Mouse (Mus musculus) MEL (cell line): ENCODE data around the gene Sacs. TPM values are rescaled to one million over a fixed set of nuclear protein-coding genes. Genes with fewer than 3 reads are reported as not detected.

Experiments used
- DNase-seq: peaks from one replicate; pipeline ENCODE4 v3.0.0; 2011; ENCODE audit warnings: low read depth, low spot score
- H3K27ac ChIP-seq: 2 replicates; pipeline ENCODE4 v1.5.1; 2012; ENCODE audit warnings: low read depth, mild to moderate bottlenecking, control low read depth, low read length, moderate library complexity; ENCODE audit not compliant: control insufficient read depth
- H3K27me3 ChIP-seq, 2 experiments: fragments of 150-350 bp in 1 of 2; sonication (generic) in 1 of 2; 2 replicates each; pipeline ENCODE4 v1.6.1; 2012; ENCODE audit warnings: low read length in 2 of 2, mild to moderate bottlenecking in 2 of 2, improper control_type of control experiment in 1 of 2, moderate library complexity in 1 of 2; ENCODE audit not compliant: insufficient read depth in 2 of 2, control insufficient read depth in 1 of 2
- H3K36me3 ChIP-seq, 2 experiments: 2 replicates each; pipeline ENCODE4 v1.6.1; 2012 to 2014; ENCODE audit warnings: low read length in 2 of 2, improper control_type of control experiment in 1 of 2, inconsistent platforms in 1 of 2, mild to moderate bottlenecking in 1 of 2; ENCODE audit not compliant: insufficient read depth in 2 of 2, control insufficient read depth in 1 of 2
- H3K4me1 ChIP-seq, 2 experiments: fragments of 150-350 bp in 1 of 2; sonication (generic) in 1 of 2; 2 replicates each; pipeline ENCODE4 v1.6.1; 2012; ENCODE audit warnings: low read length in 2 of 2, improper control_type of control experiment in 1 of 2, mild to moderate bottlenecking in 1 of 2; ENCODE audit not compliant: insufficient read depth in 2 of 2, control insufficient read depth in 1 of 2
- H3K4me3 ChIP-seq, 2 experiments: fragments of 150-350 bp in 1 of 2; sonication (generic) in 1 of 2; 2 replicates each; pipeline ENCODE4 v1.5.1; 2012; ENCODE audit warnings: low read depth in 2 of 2, low read length in 2 of 2, mild to moderate bottlenecking in 2 of 2, moderate library complexity in 2 of 2, control low read depth in 1 of 2, improper control_type of control experiment in 1 of 2; ENCODE audit not compliant: control insufficient read depth in 1 of 2, insufficient read depth in 1 of 2
- H3K79me2 ChIP-seq: 2 replicates; pipeline ENCODE4 v1.6.1; 2012; ENCODE audit warnings: mild to moderate bottlenecking, low read length, moderate library complexity; ENCODE audit not compliant: control insufficient read depth, poor library complexity, insufficient read depth
- H3K9ac ChIP-seq: 2 replicates; pipeline ENCODE4 v1.6.1; 2012; ENCODE audit warnings: low read depth, mild to moderate bottlenecking, control low read depth, low read length, moderate library complexity; ENCODE audit not compliant: control insufficient read depth, poor library complexity, severe bottlenecking
- H3K9me3 ChIP-seq: fragments of 150-350 bp; sonication (generic); replicated peaks from 2 replicates; pipeline ENCODE4 v1.6.1; 2012; ENCODE audit warnings: mild to moderate bottlenecking, low read length, improper control_type of control experiment, moderate library complexity; ENCODE audit not compliant: insufficient read depth
- BHLHE40 ChIP-seq: IDR thresholded peaks from 2 replicates; pipeline ENCODE4 v1.6.1; 2012; ENCODE audit warnings: low read depth, mild to moderate bottlenecking, inconsistent platforms, low read length, improper control_type of control experiment, borderline replicate concordance
- CTCF ChIP-seq, 3 experiments: IDR thresholded peaks in 2 of 3; conservative IDR thresholded peaks in 1 of 3; 2 replicates each; pipeline ENCODE4 v1.5.1; 2011 to 2012; ENCODE audit warnings: low read length in 3 of 3, low read depth in 2 of 3, mild to moderate bottlenecking in 2 of 3, improper control_type of control experiment in 1 of 3, inconsistent platforms in 1 of 3, mixed read lengths in 1 of 3, moderate library complexity in 1 of 3; ENCODE audit not compliant: control insufficient read depth in 1 of 3, insufficient read depth in 1 of 3, poor library complexity in 1 of 3, severe bottlenecking in 1 of 3
- ELF1 ChIP-seq: IDR thresholded peaks from 2 replicates; pipeline ENCODE4 v1.6.1; 2014; ENCODE audit warnings: low read depth, mild to moderate bottlenecking, inconsistent platforms, low read length, improper control_type of control experiment, moderate library complexity
- EP300 ChIP-seq, 2 experiments: IDR thresholded peaks; 2 replicates each; pipeline ENCODE4 v1.6.1; 2011; ENCODE audit warnings: improper control_type of control experiment in 2 of 2, low read length in 2 of 2, low read depth in 1 of 2, mild to moderate bottlenecking in 1 of 2
- GABPA ChIP-seq: IDR thresholded peaks from 2 replicates; pipeline ENCODE4 v1.6.1; 2012; ENCODE audit warnings: low read depth, mild to moderate bottlenecking, inconsistent platforms, low read length, improper control_type of control experiment, moderate library complexity
- GATA1 ChIP-seq: IDR thresholded peaks from 2 replicates; pipeline ENCODE4 v1.6.1; 2011; ENCODE audit warnings: low read depth, low read length, improper control_type of control experiment
- HCFC1 ChIP-seq: IDR thresholded peaks from 2 replicates; pipeline ENCODE4 v1.6.1; 2012; ENCODE audit warnings: low read depth, mild to moderate bottlenecking, inconsistent platforms, low read length, improper control_type of control experiment, moderate library complexity
- JUND ChIP-seq: IDR thresholded peaks from 2 replicates; pipeline ENCODE4 v1.6.1; 2011; ENCODE audit warnings: low read depth, mild to moderate bottlenecking, improper control_type of control experiment, low read length
- MAFK ChIP-seq: IDR thresholded peaks from 2 replicates; pipeline ENCODE4 v1.6.1; 2011; ENCODE audit warnings: low read depth, mild to moderate bottlenecking, low read length, improper control_type of control experiment, borderline replicate concordance
- MAZ ChIP-seq: IDR thresholded peaks from 2 replicates; pipeline ENCODE4 v1.6.1; 2012; ENCODE audit warnings: low read depth, mild to moderate bottlenecking, inconsistent platforms, low read length, improper control_type of control experiment
- MYB ChIP-seq: IDR thresholded peaks from 2 replicates; pipeline ENCODE4 v1.6.1; 2011; ENCODE audit warnings: mild to moderate bottlenecking, low read depth, low read length, improper control_type of control experiment
- MYC ChIP-seq: IDR thresholded peaks from 2 replicates; pipeline ENCODE4 v1.6.1; 2011; ENCODE audit warnings: low read depth, mild to moderate bottlenecking, low read length, improper control_type of control experiment, moderate library complexity
- NRF1 ChIP-seq: IDR thresholded peaks from 2 replicates; pipeline ENCODE4 v1.6.1; 2014; ENCODE audit warnings: low read depth, mild to moderate bottlenecking, inconsistent platforms, low read length, improper control_type of control experiment, moderate library complexity; ENCODE audit not compliant: poor library complexity, insufficient read depth, severe bottlenecking
- RAD21 ChIP-seq: IDR thresholded peaks from 2 replicates; pipeline ENCODE4 v1.6.1; 2011; ENCODE audit warnings: mild to moderate bottlenecking, low read depth, low read length, improper control_type of control experiment
- RCOR1 ChIP-seq: IDR thresholded peaks from 2 replicates; pipeline ENCODE4 v1.6.1; 2012; ENCODE audit warnings: low read depth, mild to moderate bottlenecking, inconsistent platforms, low read length, improper control_type of control experiment
- SMC3 ChIP-seq: IDR thresholded peaks from 2 replicates; pipeline ENCODE4 v1.6.1; 2011; ENCODE audit warnings: low read depth, low read length, improper control_type of control experiment
- TCF12 ChIP-seq: IDR thresholded peaks from 2 replicates; pipeline ENCODE4 v1.6.1; 2014; ENCODE audit warnings: low read depth, mild to moderate bottlenecking, inconsistent platforms, low read length, improper control_type of control experiment, moderate library complexity
- ZC3H11A ChIP-seq: IDR thresholded peaks from 2 replicates; pipeline ENCODE4 v1.6.1; 2012; ENCODE audit warnings: low read depth, mild to moderate bottlenecking, inconsistent platforms, low read length, improper control_type of control experiment
- ZKSCAN1 ChIP-seq: IDR thresholded peaks from 2 replicates; pipeline ENCODE4 v1.6.1; 2012; ENCODE audit warnings: low read depth, mild to moderate bottlenecking, inconsistent platforms, low read length, improper control_type of control experiment, moderate library complexity
- polyA plus RNA-seq, 2 experiments: library from polyadenylated mRNA; stranded (reverse) in 1 of 2; unstranded in 1 of 2; fragments of >175 nt in 1 of 2; fragments of >200 nt in 1 of 2; gene quantifications; 2 replicates each; pipeline versions ENCODE4 v1.2.1 to v1.2.4; 2012; ENCODE audit warnings: low replicate concordance in 2 of 2, low read depth in 1 of 2; ENCODE audit not compliant: insufficient read length in 2 of 2, insufficient read depth in 1 of 2, missing spikeins in 1 of 2
- total RNA-seq: library from RNA; depleted of rRNA; stranded (reverse); fragments of 300-350 nt; gene quantifications from 2 replicates; pipeline ENCODE4 v1.2.3, GENCODE M21; 2012

The Sacs gene
- total and polyA plus RNA-seq, 3 experiments = 10.9 to 32.0 (median 12.1) TPM

- H3K36me3 ChIP-seq = no peaks in the 10 kb centered on the region
- no peaks in the 10 kb centered on the region for H3K79me2 ChIP-seq
- no peak for TF ChIP-seq ZKSCAN1
- TF ChIP-seq RCOR1 = no peak
- peak; percentile 28 for TF ChIP-seq SMC3
- no peak for TF ChIP-seq EP300 (IDR thresholded peaks at IDR 0.05; ENCODE audit: low read depth in 1 of 2, low read length in 2 of 2)
- no peak for TF ChIP-seq TCF12
- peak; percentile 26 for TF ChIP-seq RAD21
- no peak for TF ChIP-seq MYC
- TF ChIP-seq BHLHE40 = no peak
- no peak for TF ChIP-seq HCFC1
- TF ChIP-seq MAFK = no peak
- peak in 2 of 3 experiments; percentile 39; a peak in 4 of 6 replicates for TF ChIP-seq CTCF (IDR thresholded peaks at IDR 0.05 in 2 of 3, conservative IDR thresholded peaks at IDR 0.05 in 1 of 3; ENCODE audit: control insufficient read depth in 1 of 3, insufficient read depth in 1 of 3, low read depth in 2 of 3, low read length in 3 of 3, poor library complexity in 1 of 3, severe bottlenecking in 1 of 3)
- no peak for TF ChIP-seq ELF1
- H3K9me3 ChIP-seq = no peaks in the 10 kb centered on the region
- no peaks in the 10 kb centered on the region; a peak in 1 of 4 replicates for H3K27me3 ChIP-seq
- peak; percentile 64 for DNase-seq
- no peak overlapping the region for H3K4me3 ChIP-seq
- no peak overlapping the region for H3K27ac ChIP-seq
- H3K9ac ChIP-seq = no peak overlapping the region
- H3K4me1 ChIP-seq = no peaks in the 10 kb centered on the region
These were observed 104.4 kb downstream of the Sacs start for GRCm38 (mm10) chr14:61242611-61243010.

GRCm38 (mm10) chr14:61246444-61246843 lies 108.2 kb downstream of the Sacs start:
- H3K27me3 ChIP-seq = no peaks in the 10 kb centered on the region
- no peak overlapping the region for H3K27ac ChIP-seq
- DNase-seq = no peak
- no peaks in the 10 kb centered on the region for H3K4me1 ChIP-seq
- TF ChIP-seq TCF12 (no peak), ZC3H11A (no peak), SMC3 (no peak), MAZ (no peak), NRF1 (no peak), RCOR1 (no peak), GABPA (no peak), JUND (no peak), GATA1 (no peak), ZKSCAN1 (no peak), MYB (no peak)
- H3K79me2 ChIP-seq = no peaks in the 10 kb centered on the region
- H3K4me3 ChIP-seq = no peak overlapping the region
- no peaks in the 10 kb centered on the region for H3K9me3 ChIP-seq
- H3K9ac ChIP-seq = no peak overlapping the region
- H3K36me3 ChIP-seq = no peaks in the 10 kb centered on the region
